Mouse (Mus musculus) megakaryocyte, embryonic 14.5 days (primary cell): ENCODE data around the gene Cyp2a12. TPM values are rescaled to one million over a fixed set of nuclear protein-coding genes. Genes with fewer than 3 reads are reported as not detected.
"Not testable (repeated sequence)": the region's sequence is repeated elsewhere in the genome, so short reads cannot be mapped to it uniquely, and the experiment has no call there.

Experiments used
- H3K27me3 ChIP-seq: replicated peaks from 2 replicates; pipeline ENCODE3; 2012; ENCODE audit warnings: inconsistent platforms
- H3K36me3 ChIP-seq: replicated peaks from 2 replicates; pipeline ENCODE3; 2012; ENCODE audit warnings: low read length, inconsistent platforms, mixed read lengths
- H3K4me1 ChIP-seq: 2 replicates; pipeline ENCODE4 v1.6.1; 2012; ENCODE audit warnings: inconsistent platforms
- H3K4me3 ChIP-seq: replicated peaks from 2 replicates; pipeline ENCODE3; 2012; ENCODE audit warnings: moderate library complexity, mild to moderate bottlenecking, inconsistent platforms
- H3K9me3 ChIP-seq: 2 replicates; pipeline ENCODE4 v1.6.1; 2012; ENCODE audit warnings: inconsistent platforms
- FLI1 ChIP-seq: IDR thresholded peaks from 2 replicates; pipeline ENCODE4 v1.6.1; 2012; ENCODE audit warnings: low read length, inconsistent platforms, mixed read lengths
- GATA1 ChIP-seq: IDR thresholded peaks from 3 replicates; pipeline ENCODE4 v1.6.1; 2012; ENCODE audit warnings: mixed read lengths, low read length, inconsistent platforms, borderline replicate concordance
- polyA plus RNA-seq: library from polyadenylated mRNA; stranded (reverse); fragments of >175 nt; gene quantifications from 2 replicates; pipeline ENCODE4 v1.2.3, GENCODE M21; 2012; ENCODE audit warnings: low replicate concordance; ENCODE audit not compliant: insufficient read depth

The Cyp2a12 gene
- not detected in 2 replicates for polyA plus RNA-seq

- no peak for TF ChIP-seq FLI1
- TF ChIP-seq GATA1 = no peak
- Histone ChIP-seq H3K9me3 (0 out of 2 replicates have a peak, but pooled peaks cover 2% of the 10 kb centered on the region), H3K27me3 (no peaks in the 10 kb centered on the region), H3K4me3 (no peak within 1 kb of the TSS), H3K4me1 (no peaks in the 10 kb centered on the region), H3K36me3 (no peaks in the 10 kb centered on the region)
Measured at GRCm38 (mm10) chr7:27028789-27029188, at the start of gene Cyp2a12. Gene Cyp2a12, plus strand, starts transcription at chr7:27029081.

- not testable (repeated sequence) for H3K27me3 ChIP-seq, H3K4me1 ChIP-seq, H3K4me3 ChIP-seq, H3K36me3 ChIP-seq
- H3K9me3 ChIP-seq = peaks cover 10% of the 10 kb centered on the region
Measured at GRCm38 (mm10) chr7:26981464-26981863, 47.4 kb upstream of the Cyp2a12 start.

- H3K36me3 ChIP-seq, H3K4me1 ChIP-seq: not testable (repeated sequence)
Measured at GRCm38 (mm10) chr7:26981937-26982336, 46.9 kb upstream of the Cyp2a12 start.

GRCm38 (mm10) chr7:26982551-26982950, 46.3 kb upstream of the Cyp2a12 start:
- Histone ChIP-seq H3K27me3 (no peaks in the 10 kb centered on the region), H3K4me3 (no peak overlapping the region), H3K9me3 (peaks cover 10% of the 10 kb centered on the region), H3K36me3 (no peaks in the 10 kb centered on the region), H3K4me1 (no peaks in the 10 kb centered on the region)
- TF ChIP-seq GATA1 (no peak), FLI1 (no peak)

More at GRCm38 (mm10) chr7:26981937-26982336, 46.9 kb upstream of the Cyp2a12 start:
- H3K27me3 ChIP-seq, H3K4me3 ChIP-seq: not testable (repeated sequence)
- H3K9me3 ChIP-seq = peaks cover 10% of the 10 kb centered on the region

- H3K9me3 ChIP-seq = peaks cover 10% of the 10 kb centered on the region
- H3K36me3 ChIP-seq, H3K4me3 ChIP-seq, H3K4me1 ChIP-seq, H3K27me3 ChIP-seq: not testable (repeated sequence)
Measured at GRCm38 (mm10) chr7:26983151-26983550, 45.7 kb upstream of the Cyp2a12 start.

- not testable (repeated sequence) for H3K27me3 ChIP-seq, H3K36me3 ChIP-seq, H3K4me3 ChIP-seq, H3K9me3 ChIP-seq, H3K4me1 ChIP-seq
Measured at GRCm38 (mm10) chr7:27026581-27026980, 2.3 kb upstream of the Cyp2a12 start.

GRCm38 (mm10) chr7:27048886-27049285, 20.0 kb downstream of the Cyp2a12 start:
- H3K4me3 ChIP-seq, H3K4me1 ChIP-seq, H3K36me3 ChIP-seq, H3K9me3 ChIP-seq, H3K27me3 ChIP-seq: not testable (repeated sequence)

GRCm38 (mm10) chr7:27059333-27059732, 30.5 kb downstream of the Cyp2a12 start:
- H3K9me3 ChIP-seq, H3K36me3 ChIP-seq, H3K27me3 ChIP-seq, H3K4me1 ChIP-seq, H3K4me3 ChIP-seq: not testable (repeated sequence)

- not testable (repeated sequence) for H3K9me3 ChIP-seq, H3K36me3 ChIP-seq, H3K4me3 ChIP-seq, H3K4me1 ChIP-seq, H3K27me3 ChIP-seq
Measured at GRCm38 (mm10) chr7:27059896-27060295, 31.0 kb downstream of the Cyp2a12 start.

GRCm38 (mm10) chr7:27078641-27079040, 49.8 kb downstream of the Cyp2a12 start:
- no peaks in the 10 kb centered on the region for H3K4me1 ChIP-seq
- H3K4me3 ChIP-seq = no peak overlapping the region
- no peaks in the 10 kb centered on the region for H3K9me3 ChIP-seq
- H3K27me3 ChIP-seq = no peaks in the 10 kb centered on the region
- no peaks in the 10 kb centered on the region for H3K36me3 ChIP-seq
- TF ChIP-seq FLI1 (no peak), GATA1 (no peak)

GRCm38 (mm10) chr7:27081625-27082024, 52.7 kb downstream of the Cyp2a12 start:
- Histone ChIP-seq H3K36me3 (no peaks in the 10 kb centered on the region), H3K27me3 (no peaks in the 10 kb centered on the region), H3K9me3 (no peaks in the 10 kb centered on the region), H3K4me3 (no peak overlapping the region), H3K4me1 (no peaks in the 10 kb centered on the region)
- TF ChIP-seq FLI1 (no peak), GATA1 (no peak)

Other genes starting within 250 kb of the Cyp2a12 start
- not detected in 2 replicates for gene Cyp2g1, start 220.2 kb upstream of the Cyp2a12 start, polyA plus RNA-seq
- gene Cyp2a5, start 193.8 kb upstream of the Cyp2a12 start, polyA plus RNA-seq = not detected in 2 replicates
- not detected in 2 replicates for gene Cyp2a22, start 89.7 kb upstream of the Cyp2a12 start, polyA plus RNA-seq
- gene Cyp2f2, start 90.8 kb downstream of the Cyp2a12 start, polyA plus RNA-seq = not detected in 2 replicates
- gene Cyp2t4, start 124.6 kb downstream of the Cyp2a12 start, polyA plus RNA-seq = not detected in 2 replicates
- 75.2 and 107 TPM in 2 replicates for gene Egln2, start 137.7 kb downstream of the Cyp2a12 start, polyA plus RNA-seq
- 400 and 700 TPM in 2 replicates for gene Rab4b, start 149.8 kb downstream of the Cyp2a12 start, polyA plus RNA-seq
- gene Gm21983, start 152.0 kb downstream of the Cyp2a12 start, polyA plus RNA-seq = not detected in 2 replicates
- not detected in 2 replicates for gene Mia, start 152.1 kb downstream of the Cyp2a12 start, polyA plus RNA-seq
- 1.0 and 2.3 TPM in 2 replicates for gene BC024978, start 166.7 kb downstream of the Cyp2a12 start, polyA plus RNA-seq
- 467 and 2,125 TPM in 2 replicates for gene Snrpa, start 167.2 kb downstream of the Cyp2a12 start, polyA plus RNA-seq
- gene Itpkc, start 199.6 kb downstream of the Cyp2a12 start, polyA plus RNA-seq = 1.0 and 3.0 TPM in 2 replicates
- gene Coq8b, start 203.9 kb downstream of the Cyp2a12 start, polyA plus RNA-seq = 45.5 and 46.3 TPM in 2 replicates
- 2.0 and 2.4 TPM in 2 replicates for gene Numbl, start 229.4 kb downstream of the Cyp2a12 start, polyA plus RNA-seq